Mouse (Mus musculus) intestine, embryonic 14.5 days (tissue): ENCODE measurements at regions not wholly inside any gene's neighbourhood (a gene's known extent, or its start where the extent isn't known, plus 50 kb on each side); places are given as distances from the start of the nearest gene placed in this dataset.

Experiments
- ATAC-seq: fragments of 200-750 bp; cut with Nextera tagmentation; replicated peaks from 2 replicates; pipeline ENCODE4 v1.8.0; 2017; ENCODE audit warnings: low read depth, moderate number of reproducible peaks, moderate TSS enrichment, moderate library complexity; ENCODE audit not compliant: low FRiP score, low TSS enrichment
- DNase-seq: peaks from one replicate; pipeline ENCODE4 v3.0.0-alpha.2; 2018; ENCODE audit warnings: low spot score
- H3K27ac ChIP-seq: fragments of 300-500 bp; sonication (generic); 2 replicates; pipeline ENCODE4 v1.5.1; 2014; ENCODE audit warnings: low read depth, mild to moderate bottlenecking, control low read depth
- H3K27me3 ChIP-seq: fragments of 300-500 bp; sonication (generic); replicated peaks from 2 replicates; pipeline ENCODE4 v1.6.1; 2014; ENCODE audit warnings: low read length, control low read depth; ENCODE audit not compliant: control insufficient read depth, insufficient read depth
- H3K36me3 ChIP-seq: fragments of 300-500 bp; sonication (generic); 2 replicates; pipeline ENCODE4 v1.6.1; 2014; ENCODE audit warnings: low read length, control low read depth; ENCODE audit not compliant: control insufficient read depth, insufficient read depth
- H3K4me1 ChIP-seq: fragments of 300-500 bp; sonication (generic); replicated peaks from 2 replicates; pipeline ENCODE4 v1.6.1; 2014; ENCODE audit warnings: low read length, control low read depth, mixed read lengths; ENCODE audit not compliant: control insufficient read depth, insufficient read depth
- H3K4me2 ChIP-seq: fragments of 300-500 bp; sonication (generic); 2 replicates; pipeline ENCODE4 v1.6.1; 2014; ENCODE audit warnings: low read length
- H3K4me3 ChIP-seq: fragments of 300-500 bp; sonication (generic); 2 replicates; pipeline ENCODE4 v1.5.1; 2014; ENCODE audit warnings: low read depth, low read length, control low read depth, mixed read lengths
- H3K9ac ChIP-seq: fragments of 300-500 bp; sonication (generic); 2 replicates; pipeline ENCODE4 v1.6.1; 2014; ENCODE audit warnings: mild to moderate bottlenecking, low read length
- H3K9me3 ChIP-seq: fragments of 300-500 bp; sonication (generic); 2 replicates; pipeline ENCODE4 v1.6.1; 2016; ENCODE audit warnings: low read length, control low read depth; ENCODE audit not compliant: control insufficient read depth
- WGBS: fragments of 180-500 bp; shearing (Covaris S2); extraction: QIAGEN DNeasy Blood & Tissue Kit; methylation state at CpG from one replicate; pipeline ENCODE4 v1.1.7; 2014; 5-methylcytosine and 5-hydroxymethylcytosine counted together

GRCm38 (mm10) chr2:21048996-21049395 lies 80.3 kb upstream of the Arhgap21 start:
- Histone ChIP-seq H3K4me2 (no peak overlapping the region), H3K9me3 (no peaks in the 10 kb centered on the region), H3K9ac (no peak overlapping the region), H3K4me1 (no peaks in the 10 kb centered on the region), H3K27me3 (no peaks in the 10 kb centered on the region), H3K27ac (no peak overlapping the region), H3K36me3 (no peaks in the 10 kb centered on the region), H3K4me3 (no peak overlapping the region)
- 61% methylated on average over 5 of the region's 5 CpGs for WGBS
- ATAC-seq (no peak), DNase-seq (peak; percentile 16)

- H3K27me3 ChIP-seq: no peaks in the 10 kb centered on the region
- H3K36me3 ChIP-seq: no peaks in the 10 kb centered on the region
- DNase-seq (peak; percentile 7), ATAC-seq (no peak)
- no peak overlapping the region for H3K4me2 ChIP-seq
- no peak overlapping the region for H3K27ac ChIP-seq
- H3K4me1 ChIP-seq: no peaks in the 10 kb centered on the region
- no peaks in the 10 kb centered on the region for H3K9me3 ChIP-seq
- WGBS: 82% methylated on average over 6 of the region's 6 CpGs
- H3K4me3 ChIP-seq: no peak overlapping the region
- no peak overlapping the region for H3K9ac ChIP-seq
Observed at GRCm38 (mm10) chr2:21048226-21048625, 79.5 kb upstream of the Arhgap21 start.

- Histone ChIP-seq H3K27me3 (no peaks in the 10 kb centered on the region), H3K27ac (no peak overlapping the region), H3K4me3 (no peak overlapping the region), H3K4me1 (no peaks in the 10 kb centered on the region), H3K9ac (no peak overlapping the region), H3K9me3 (no peaks in the 10 kb centered on the region), H3K36me3 (no peaks in the 10 kb centered on the region), H3K4me2 (no peak overlapping the region)
- DNase-seq (peak; percentile 43), ATAC-seq (no peak)
- 56% methylated on average over 9 of the region's 9 CpGs for WGBS
Observed at GRCm38 (mm10) chr2:21046503-21047116, 77.9 kb upstream of the Arhgap21 start.

- Histone ChIP-seq H3K4me1 (no peaks in the 10 kb centered on the region), H3K27me3 (no peaks in the 10 kb centered on the region), H3K4me3 (no peak overlapping the region), H3K27ac (no peak overlapping the region), H3K9ac (no peak overlapping the region), H3K36me3 (no peaks in the 10 kb centered on the region), H3K9me3 (no peaks in the 10 kb centered on the region), H3K4me2 (no peak overlapping the region)
- DNase-seq (no peak), ATAC-seq (no peak)
- 81% methylated on average over 7 of the region's 7 CpGs for WGBS
Observed at GRCm38 (mm10) chr2:21044781-21045180, 76.1 kb upstream of the Arhgap21 start.

GRCm38 (mm10) chr2:21044007-21044406 lies 75.3 kb upstream of the Arhgap21 start:
- no peaks in the 10 kb centered on the region for H3K9me3 ChIP-seq
- 67% methylated on average over 7 of the region's 7 CpGs for WGBS
- H3K4me2 ChIP-seq: no peak overlapping the region
- ATAC-seq: no peak
- DNase-seq: no peak
- H3K4me3 ChIP-seq: no peak overlapping the region
- H3K27ac ChIP-seq: no peak overlapping the region
- H3K9ac ChIP-seq: no peak overlapping the region
- no peaks in the 10 kb centered on the region for H3K4me1 ChIP-seq
- no peaks in the 10 kb centered on the region for H3K36me3 ChIP-seq
- no peaks in the 10 kb centered on the region for H3K27me3 ChIP-seq

GRCm38 (mm10) chr2:21043302-21043701 lies 74.6 kb upstream of the Arhgap21 start:
- no peak for DNase-seq

GRCm38 (mm10) chr2:21037607-21038006 lies 68.9 kb upstream of the Arhgap21 start:
- H3K4me1 ChIP-seq: peaks cover 13% of the 10 kb centered on the region; the same call in 1 of the 2 replicates
- no peak overlapping the region for H3K4me3 ChIP-seq
- no peak overlapping the region for H3K9ac ChIP-seq
- no peaks in the 10 kb centered on the region for H3K27me3 ChIP-seq
- no peak overlapping the region for H3K4me2 ChIP-seq
- no peak for ATAC-seq
- no peaks in the 10 kb centered on the region for H3K9me3 ChIP-seq
- H3K27ac ChIP-seq: 0 out of 2 replicates have a peak overlapping the region, but pooled peaks have one; percentile 9
- no peaks in the 10 kb centered on the region for H3K36me3 ChIP-seq
- WGBS: 75% methylated on average over 3 of the region's 3 CpGs
- no peak for DNase-seq

More at GRCm38 (mm10) chr2:21043302-21043701, 74.6 kb upstream of the Arhgap21 start:
- Histone ChIP-seq H3K9ac (no peak overlapping the region), H3K27ac (no peak overlapping the region), H3K27me3 (no peaks in the 10 kb centered on the region), H3K4me2 (no peak overlapping the region), H3K9me3 (no peaks in the 10 kb centered on the region), H3K4me1 (no peaks in the 10 kb centered on the region), H3K36me3 (no peaks in the 10 kb centered on the region), H3K4me3 (no peak overlapping the region)
- no peak for ATAC-seq
- WGBS: 45% methylated on average over 4 of the region's 4 CpGs

GRCm38 (mm10) chr2:21037181-21037580 lies 68.5 kb upstream of the Arhgap21 start:
- whole genome bisulfite sequencing: 42% methylated on average over 8 of the region's 8 CpGs
- ATAC-seq (0 out of 2 replicates have a peak, but pooled peaks have one; percentile 32), DNase-seq (no peak)
- no peak overlapping the region for H3K4me3 ChIP-seq
- no peaks in the 10 kb centered on the region for H3K27me3 ChIP-seq
- H3K36me3 ChIP-seq: no peaks in the 10 kb centered on the region
- no peak overlapping the region for H3K9ac ChIP-seq
- no peak overlapping the region for H3K4me2 ChIP-seq
- H3K4me1 ChIP-seq: peaks cover 13% of the 10 kb centered on the region; the same call in 1 of the 2 replicates
- no peaks in the 10 kb centered on the region for H3K9me3 ChIP-seq
- H3K27ac ChIP-seq: 0 out of 2 replicates have a peak overlapping the region, but pooled peaks have one; percentile 9
